Mouse (Mus musculus) thymus, adult 2 months (tissue): ENCODE measurements at regions not wholly inside any gene's neighbourhood (a gene's known extent, or its start where the extent isn't known, plus 50 kb on each side); places are given as distances from the start of the nearest gene placed in this dataset.

ENCODE experiments used
- DNase-seq: peaks from one replicate; pipeline ENCODE4 v3.0.0; 2021
- H3K27ac ChIP-seq: fragments of 200-500 bp; 2 replicates; pipeline ENCODE4 v1.5.1; 2012; ENCODE audit warnings: low read length, control low read depth; ENCODE audit not compliant: control insufficient read depth, insufficient read depth
- H3K27me3 ChIP-seq: fragments of 200-500 bp; 2 replicates; pipeline ENCODE4 v1.6.1; 2012; ENCODE audit warnings: mild to moderate bottlenecking, low read length, moderate library complexity, mixed read lengths; ENCODE audit not compliant: control insufficient read depth, insufficient read depth
- H3K36me3 ChIP-seq: fragments of 200-500 bp; 2 replicates; pipeline ENCODE4 v1.6.1; 2012; ENCODE audit warnings: mild to moderate bottlenecking, low read length, moderate library complexity; ENCODE audit not compliant: control insufficient read depth, insufficient read depth
- H3K4me1 ChIP-seq: fragments of 200-500 bp; replicated peaks from 2 replicates; pipeline ENCODE4 v1.6.1; 2012; ENCODE audit warnings: low read length; ENCODE audit not compliant: control insufficient read depth, insufficient read depth
- H3K4me3 ChIP-seq: fragments of 200-500 bp; 2 replicates; pipeline ENCODE4 v1.5.1; 2012; ENCODE audit warnings: mild to moderate bottlenecking, low read length, control low read depth, moderate library complexity; ENCODE audit not compliant: control insufficient read depth, insufficient read depth
- CTCF ChIP-seq: fragments of 200-500 bp; IDR thresholded peaks from 2 replicates; pipeline ENCODE4 v1.5.1; 2012; ENCODE audit warnings: mild to moderate bottlenecking, control low read depth, low read length, moderate library complexity, borderline replicate concordance; ENCODE audit not compliant: control insufficient read depth, poor library complexity, insufficient read depth; ENCODE audit errors: extremely low read depth
- POLR2A ChIP-seq: fragments of 200-500 bp; IDR thresholded peaks from 2 replicates; pipeline ENCODE4 v1.6.1; 2012; ENCODE audit warnings: mild to moderate bottlenecking, low read length, control low read depth, moderate library complexity; ENCODE audit not compliant: control insufficient read depth, poor library complexity, insufficient read depth; ENCODE audit errors: extremely low read depth
- WGBS: fragments of 180-500 bp; shearing (Covaris S2); methylation state at CpG from one replicate; pipeline ENCODE4 v1.1.7; 2018; 5-methylcytosine and 5-hydroxymethylcytosine counted together

DNA sequence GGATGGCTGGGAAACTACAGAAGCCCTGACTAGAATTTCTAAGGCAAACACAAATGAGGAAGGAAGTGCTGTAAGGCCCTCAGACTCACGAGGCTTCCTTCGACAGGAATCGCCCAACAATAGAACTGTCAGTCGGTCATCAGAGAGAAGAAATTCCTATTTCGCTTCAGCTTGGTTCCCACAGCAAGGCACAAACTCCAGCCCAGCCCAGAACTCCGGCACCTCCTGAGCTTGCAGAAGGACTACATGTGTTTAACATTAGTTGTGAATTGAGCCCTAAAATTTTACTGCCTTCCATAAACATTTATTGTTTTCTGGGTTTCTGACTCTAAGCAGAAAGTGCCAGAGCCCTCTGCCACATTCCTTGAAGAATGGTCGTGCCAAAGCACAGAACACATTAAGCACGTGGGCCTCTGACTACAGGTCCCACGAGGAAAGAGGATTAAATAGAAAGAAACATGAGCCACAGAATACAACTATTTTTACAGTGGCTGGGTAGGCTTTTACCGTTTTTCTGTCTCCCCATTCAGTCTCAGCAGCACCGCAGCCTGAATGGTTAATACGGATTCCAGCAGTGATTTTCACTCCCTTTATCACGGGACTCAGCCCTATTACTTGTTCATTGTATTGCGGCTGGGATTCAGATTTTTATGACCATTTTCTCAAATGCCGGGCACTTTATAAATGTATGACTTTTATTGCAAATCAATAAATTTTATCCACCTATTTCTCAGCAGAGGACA, 409.7 kb downstream of the Cbln4 start:
- TF ChIP-seq CTCF (no peak), POLR2A (no peak)
- no peak overlapping the region for H3K27ac ChIP-seq
- no peak overlapping the region for H3K4me3 ChIP-seq
- no peaks in the 10 kb centered on the region for H3K27me3 ChIP-seq
- WGBS = 35% methylated on average over 15 of the region's 15 CpGs
- H3K4me1 ChIP-seq = no peaks in the 10 kb centered on the region
- H3K36me3 ChIP-seq = no peaks in the 10 kb centered on the region
- DNase-seq = no peak

DNA sequence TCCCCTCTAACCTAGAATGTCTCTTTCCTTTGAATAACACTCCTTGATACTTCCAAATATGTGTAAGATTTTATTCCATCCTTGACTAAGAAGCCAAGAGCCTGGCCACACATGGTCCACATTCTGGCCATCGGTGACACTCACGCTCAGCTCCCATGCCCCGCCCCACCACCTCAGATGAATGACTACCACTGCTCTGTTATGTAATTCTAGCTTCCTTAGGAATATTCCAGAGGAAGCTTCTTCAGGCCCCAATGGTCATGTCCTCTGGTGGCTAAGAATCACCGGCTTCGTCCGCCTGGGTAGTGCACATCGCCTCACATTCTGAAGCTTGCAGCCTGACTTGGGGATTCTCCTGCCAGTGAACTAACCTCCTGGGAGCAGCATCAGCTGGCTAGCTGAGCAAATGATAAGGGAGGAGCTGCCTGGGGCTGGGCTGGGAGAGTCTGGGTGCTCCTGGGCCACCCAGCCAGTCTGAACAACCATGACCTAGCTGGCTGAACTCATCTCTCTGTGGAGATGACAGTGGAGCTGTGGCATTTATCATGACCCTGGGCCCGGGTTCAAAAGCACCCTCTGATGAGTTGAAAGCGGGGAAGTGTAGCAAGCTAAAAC, 413.1 kb downstream of the Cbln4 start:
- no peaks in the 10 kb centered on the region for H3K27me3 ChIP-seq
- no peaks in the 10 kb centered on the region for H3K4me1 ChIP-seq
- H3K4me3 ChIP-seq = no peak overlapping the region
- DNase-seq = no peak
- WGBS = 90% methylated on average over 9 of the region's 9 CpGs
- TF ChIP-seq CTCF (no peak), POLR2A (no peak)
- no peaks in the 10 kb centered on the region for H3K36me3 ChIP-seq
- no peak overlapping the region for H3K27ac ChIP-seq

DNA sequence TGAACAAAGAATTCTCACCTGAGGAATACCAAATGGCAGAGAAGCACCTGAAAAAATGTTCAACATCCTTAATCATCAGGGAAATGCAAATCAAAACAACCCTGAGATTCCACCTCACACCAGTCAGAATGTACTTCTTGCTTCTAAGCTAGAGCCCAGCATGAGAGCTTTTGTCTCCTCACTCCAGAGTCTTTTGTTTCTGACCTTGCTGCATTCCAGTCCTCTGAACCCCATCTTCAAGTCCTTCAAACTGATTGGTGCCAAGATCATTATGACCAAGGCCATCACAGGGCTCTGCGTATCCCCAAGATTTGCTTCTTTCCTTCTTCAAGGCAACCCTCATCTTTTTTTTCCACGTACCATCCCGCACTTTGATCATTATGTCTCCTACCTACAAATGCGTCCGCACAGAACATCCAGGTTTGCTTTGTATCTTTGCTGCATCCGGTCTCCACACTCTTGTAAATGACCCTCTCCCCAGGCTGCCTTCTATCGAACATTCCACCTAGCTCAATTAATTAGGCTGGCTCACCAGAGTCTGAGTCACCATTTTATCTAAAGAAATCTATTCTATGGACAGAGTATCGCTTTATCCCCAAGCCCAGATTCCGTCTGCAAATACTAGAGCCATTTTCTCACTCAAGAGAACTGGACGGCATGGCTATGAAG, 414.9 kb downstream of the Cbln4 start:
- 95% methylated on average over 10 of the region's 10 CpGs for WGBS
- TF ChIP-seq POLR2A (no peak), CTCF (no peak)
- no peak for DNase-seq
- no peak overlapping the region for H3K27ac ChIP-seq
- no peaks in the 10 kb centered on the region for H3K4me1 ChIP-seq
- H3K4me3 ChIP-seq = no peak overlapping the region
- H3K36me3 ChIP-seq = no peaks in the 10 kb centered on the region
- no peaks in the 10 kb centered on the region for H3K27me3 ChIP-seq

DNA sequence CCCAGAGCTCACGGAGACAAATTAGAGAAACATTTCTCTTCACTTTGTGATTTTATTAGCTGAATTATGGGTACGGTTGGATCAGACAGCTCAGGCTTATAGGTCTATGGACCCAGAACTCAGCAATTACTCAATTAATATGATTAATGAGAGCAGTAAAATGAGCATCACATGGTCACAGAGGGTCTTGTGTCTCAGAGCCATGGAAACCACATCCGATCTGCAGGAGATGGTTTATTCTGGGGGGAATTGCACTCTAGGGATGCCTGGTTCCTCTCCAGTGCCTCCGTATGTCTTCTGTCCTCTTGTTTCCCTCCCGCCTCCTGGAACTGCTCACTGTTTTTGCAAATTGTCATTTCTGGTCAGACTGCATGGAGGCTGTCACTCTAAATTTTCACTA, 422.6 kb downstream of the Cbln4 start:
- WGBS = 96% methylated on average over 5 of the region's 5 CpGs
- no peaks in the 10 kb centered on the region for H3K4me1 ChIP-seq
- no peak overlapping the region for H3K4me3 ChIP-seq
- no peak for DNase-seq
- no peak overlapping the region for H3K27ac ChIP-seq
- H3K36me3 ChIP-seq = no peaks in the 10 kb centered on the region
- TF ChIP-seq CTCF = no peak
- TF ChIP-seq POLR2A = no peak
- H3K27me3 ChIP-seq = no peaks in the 10 kb centered on the region

DNA sequence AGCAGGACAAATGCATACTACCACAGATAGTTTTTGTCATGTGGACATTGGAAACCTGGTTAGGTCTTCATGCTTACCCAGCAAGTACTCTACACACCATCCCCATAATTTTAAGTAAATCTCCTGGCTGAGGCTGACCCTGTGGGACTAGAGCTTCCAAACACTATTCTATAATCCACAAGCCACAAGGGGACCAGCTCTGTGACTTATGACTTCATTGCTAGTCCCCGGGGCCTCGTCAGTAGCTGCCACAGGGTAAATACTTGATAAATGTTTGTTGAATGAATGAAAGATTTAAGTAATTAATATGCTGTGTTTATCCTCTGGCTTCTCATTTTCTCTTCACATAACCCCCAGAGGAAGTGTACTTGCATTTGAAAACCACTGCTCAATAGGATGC, 423.0 kb downstream of the Cbln4 start:
- no peak for DNase-seq
- Histone ChIP-seq H3K4me3 (no peak overlapping the region), H3K27me3 (no peaks in the 10 kb centered on the region), H3K36me3 (no peaks in the 10 kb centered on the region), H3K4me1 (no peaks in the 10 kb centered on the region), H3K27ac (no peak overlapping the region)
- 96% methylated on average over 2 of the region's 2 CpGs for WGBS
- TF ChIP-seq POLR2A = no peak

DNA sequence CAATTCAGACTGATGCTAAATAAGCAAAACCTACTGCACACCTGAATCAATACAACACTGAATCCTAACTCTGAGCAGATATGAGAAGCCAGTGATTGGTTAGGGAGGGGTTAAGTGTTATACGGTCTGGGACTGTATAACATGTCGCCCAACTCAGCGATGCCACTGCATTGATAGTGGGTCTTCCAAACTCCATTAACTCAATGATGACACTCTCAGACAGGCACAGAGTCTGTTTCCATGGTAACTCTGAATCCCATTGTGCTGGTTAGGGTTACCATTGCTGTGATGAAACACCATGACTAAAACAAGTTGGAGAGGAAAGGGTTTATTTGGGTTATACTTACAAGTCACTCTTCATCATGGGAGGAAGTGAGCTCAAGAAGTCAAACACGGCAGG, 424.5 kb downstream of the Cbln4 start:
- TF ChIP-seq CTCF = no peak
- no peak for TF ChIP-seq POLR2A
- 85% methylated on average over 4 of the region's 4 CpGs for WGBS
- DNase-seq = no peak
- Histone ChIP-seq H3K27ac (no peak overlapping the region), H3K4me3 (no peak overlapping the region), H3K36me3 (no peaks in the 10 kb centered on the region), H3K4me1 (no peaks in the 10 kb centered on the region), H3K27me3 (no peaks in the 10 kb centered on the region)

DNA sequence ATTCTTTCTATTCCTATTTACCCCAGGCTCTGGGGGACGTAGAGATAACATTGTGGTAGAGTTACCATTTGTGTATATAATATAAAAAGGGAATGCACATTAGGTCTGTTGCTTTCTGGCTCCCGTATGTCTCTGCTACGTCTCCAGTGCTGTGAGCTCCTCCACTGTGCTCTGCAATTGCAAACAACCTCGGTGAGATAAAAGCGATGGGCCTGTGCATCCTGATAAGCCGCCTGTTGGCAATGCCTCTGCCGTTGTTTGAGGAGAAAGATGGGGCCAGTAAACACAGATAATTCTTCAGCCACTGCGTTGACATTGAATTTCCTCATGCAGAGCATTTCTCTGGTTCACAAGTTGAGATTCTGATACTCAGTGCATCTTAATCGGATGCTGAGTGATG, 424.9 kb downstream of the Cbln4 start:
- no peak for TF ChIP-seq POLR2A
- TF ChIP-seq CTCF = no peak
- WGBS = 84% methylated on average over 9 of the region's 9 CpGs
- Histone ChIP-seq H3K27me3 (no peaks in the 10 kb centered on the region), H3K4me3 (no peak overlapping the region), H3K36me3 (no peaks in the 10 kb centered on the region), H3K4me1 (no peaks in the 10 kb centered on the region), H3K27ac (no peak overlapping the region)
- no peak for DNase-seq
